10 mouse cellular contexts compared by ENCODE assay signal in the genomic region with DNA sequence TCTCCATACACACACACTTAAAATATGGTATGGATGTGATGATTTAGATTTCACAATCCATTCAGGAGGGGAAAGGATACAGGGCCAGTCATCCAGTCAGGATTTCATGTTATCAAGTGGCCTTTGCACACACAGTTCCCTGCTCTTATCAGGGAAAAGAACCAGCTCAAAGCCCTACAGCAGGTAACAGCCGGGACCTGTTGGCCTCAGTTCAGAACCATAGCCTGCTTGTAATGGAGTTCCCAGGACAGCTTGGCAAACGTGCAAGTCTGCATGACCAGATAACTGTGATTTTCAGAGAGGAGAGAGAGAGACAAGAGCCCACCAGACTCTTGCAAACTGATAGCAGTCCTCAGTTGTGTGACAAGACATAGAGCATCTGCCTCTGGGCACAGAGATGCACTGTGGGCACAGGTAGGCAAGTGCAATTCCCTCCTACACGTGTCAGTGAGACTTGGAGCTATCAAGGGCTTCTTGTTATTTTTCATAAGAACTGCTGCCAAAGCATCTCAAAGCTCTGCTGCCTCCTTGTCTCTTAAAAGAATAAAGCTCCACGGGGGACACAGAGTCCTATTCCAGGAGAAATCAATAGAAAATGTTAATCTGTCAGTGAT.
A peak's percentile ranks its signal among the peaks of the same experiment; 100 is the strongest.
DNase-seq lines count a peak whose midpoint lies in the region; ATAC-seq and TF ChIP-seq lines count a peak whose summit lies in the region.
"Had no signal": no experiment of that assay in that cellular context is flagged by ENCODE, and none has a peak within 500 bp of the region (broad histone marks: within the 10 kb centered on the region; RNA-seq: fewer than 3 reads in every experiment).

No protein-coding gene starts in this region.

- H3K4me1 ChIP-seq in hindbrain, embryonic 15.5 days (replicated peaks): peaks cover 21% of the 10 kb centered on the region

- H3K4me2 ChIP-seq in hindbrain, embryonic 15.5 days: no peak overlapping the region
- H3K4me2 ChIP-seq: lung, embryonic 15.5 days had no signal

- WGBS in hindbrain, embryonic 15.5 days: 19% methylated on average over 4 of the region's 4 CpGs

- no peak for TF ChIP-seq CTCF in layer of hippocampus, adult 2 months (conservative IDR thresholded peaks at IDR 0.05)

- H3K4me3 ChIP-seq in layer of hippocampus, adult 2 months: no peak overlapping the region
- no peak overlapping the region for H3K4me3 ChIP-seq in hindbrain, embryonic 15.5 days
- H3K4me3 ChIP-seq: lung, embryonic 15.5 days; myocyte had no signal

- H3K27me3 ChIP-seq in hindbrain, embryonic 15.5 days: no peaks in the 10 kb centered on the region
- H3K27me3 ChIP-seq: lung, embryonic 15.5 days had no signal

- no peak overlapping the region for H3K9ac ChIP-seq in hindbrain, embryonic 15.5 days
- H3K9ac ChIP-seq: lung, embryonic 15.5 days had no signal

- H3K27ac ChIP-seq in layer of hippocampus, adult 2 months: peak overlapping the region; percentile 82
- H3K27ac ChIP-seq in hindbrain, embryonic 15.5 days (replicated peaks): 0 out of 2 replicates have a peak overlapping the region, but pooled peaks have one; percentile 11

- H3K9me3 ChIP-seq in hindbrain, embryonic 15.5 days: no peaks in the 10 kb centered on the region
- H3K9me3 ChIP-seq: lung, embryonic 15.5 days had no signal

- H3K36me3 ChIP-seq in hindbrain, embryonic 15.5 days: no peaks in the 10 kb centered on the region
- H3K36me3 ChIP-seq: lung, embryonic 15.5 days had no signal

- DNase-seq in layer of hippocampus, adult 2 months (ENCODE audit: low spot score in 2 of 2): no peak
- DNase-seq in layer of hippocampus, postnatal 14 days (ENCODE audit: low spot score in 2 of 2): no peak
- peak; percentile 38 for DNase-seq in Muller cell, postnatal 12 days (ENCODE audit: inconsistent ontology term)
- peak; percentile 91 for DNase-seq in brain, adult 2 months (ENCODE audit: low read depth, low spot score)
- DNase-seq in ovary, adult 18-20 months (ENCODE audit: low spot score): no peak
- DNase-seq in spleen, postnatal 10 days (ENCODE audit: low spot score in 2 of 2): no peak
- DNase-seq: gastrocnemius, postnatal 25 days had no signal

- peak; percentile 65 for ATAC-seq in hindbrain, embryonic 15.5 days (ENCODE audit: low FRiP score, low read depth)

Comparison
In these comparisons a context has a peak if more than half of its experiments do, and no peak if none do; other contexts are left out.
1. DNase-seq: peak in Muller cell, postnatal 12 days (single experiment) and brain, adult 2 months (single experiment); none in layer of hippocampus, adult 2 months (0 of 2), layer of hippocampus, postnatal 14 days (0 of 2), ovary, adult 18-20 months (single experiment) and spleen, postnatal 10 days (0 of 2).